Mouse (Mus musculus) heart, adult 8-10 months (tissue): ENCODE measurements around the gene Sdc3. TPM values are rescaled to one million over a fixed set of nuclear protein-coding genes. Genes with fewer than 3 reads are reported as not detected.

Source experiments
- DNase-seq: peaks from one replicate; pipeline ENCODE4 v3.0.0; 2022; ENCODE audit warnings: low spot score
- total RNA-seq, 4 experiments: library from RNA; stranded (reverse); gene quantifications; 2 replicates each; pipeline ENCODE4 v1.2.4; 2022

The Sdc3 gene
- total RNA-seq, 4 experiments from 2014 or later, result 24.2 to 48.6 (median 39.2) TPM

DNA sequence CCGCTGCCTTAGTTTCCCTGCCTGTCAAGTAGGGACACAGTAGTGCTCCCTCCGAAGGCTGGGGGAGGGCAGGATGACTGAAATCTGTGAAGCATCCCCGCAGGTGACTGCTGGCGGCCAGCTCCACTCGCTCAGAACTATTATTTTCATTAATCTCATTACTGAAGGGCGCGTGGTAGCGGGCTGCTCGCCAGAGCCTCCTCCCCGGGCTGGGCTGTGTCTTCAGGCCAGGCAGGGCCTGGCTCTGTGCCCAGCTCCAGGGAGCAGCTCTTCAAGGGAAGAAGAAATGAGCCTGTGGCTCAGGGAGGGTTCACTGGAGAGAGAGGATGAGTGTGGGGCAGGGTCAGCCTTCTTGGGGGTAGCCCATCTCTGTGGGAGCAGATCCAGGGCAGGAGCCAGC is 82.3 kb downstream of the Sdc3 start:
- no peak for DNase-seq

Other genes starting within 250 kb of the Sdc3 start
- gene Nkain1, start 218.4 kb upstream of the Sdc3 start, total RNA-seq, result 10 to 100 TPM in 2 of 4 experiments, 1 to 10 TPM in 2; 5.4 to 17.0 (median 11.6) TPM
- 10 to 100 TPM; 53.7 to 65.4 (median 60.3) TPM for gene Pum1, start 129.2 kb upstream of the Sdc3 start, total RNA-seq
- 10 to 100 TPM in 3 of 4 experiments, 1 to 10 TPM in 1; 9.9 to 35.1 (median 12.5) TPM for gene Laptm5, start 120.6 kb downstream of the Sdc3 start, total RNA-seq
- gene Matn1, start 151.8 kb downstream of the Sdc3 start, total RNA-seq, result not detected